Mouse (Mus musculus) midbrain, embryonic 10.5 days (tissue): ENCODE results near the gene Esrrg. TPM values are rescaled to one million over a fixed set of nuclear protein-coding genes. Genes with fewer than 3 reads are reported as not detected.

Experiments
- DNase-seq: peaks from one replicate; pipeline ENCODE4 v3.0.0-alpha.2; 2017; ENCODE audit warnings: low spot score
- H3K27ac ChIP-seq: fragments of 300-500 bp; sonication (generic); replicated peaks from 2 replicates; pipeline ENCODE4 v1.5.1; 2016; ENCODE audit warnings: mild to moderate bottlenecking
- H3K27me3 ChIP-seq: fragments of 300-500 bp; sonication (generic); 2 replicates; pipeline ENCODE4 v1.6.1; 2016; ENCODE audit warnings: low read depth, mild to moderate bottlenecking; ENCODE audit not compliant: poor library complexity, severe bottlenecking
- H3K36me3 ChIP-seq: fragments of 300-500 bp; sonication (generic); 2 replicates; pipeline ENCODE4 v1.6.1; 2016; ENCODE audit warnings: mild to moderate bottlenecking, moderate library complexity
- H3K4me1 ChIP-seq: fragments of 300-500 bp; sonication (generic); 2 replicates; pipeline ENCODE4 v1.6.1; 2016
- H3K4me3 ChIP-seq: fragments of 300-500 bp; sonication (generic); 2 replicates; pipeline ENCODE4 v1.5.1; 2016; ENCODE audit warnings: mild to moderate bottlenecking, moderate library complexity
- H3K9me3 ChIP-seq: fragments of 300-500 bp; sonication (generic); replicated peaks from 2 replicates; pipeline ENCODE4 v1.6.1; 2016; ENCODE audit warnings: mild to moderate bottlenecking
- WGBS: fragments of 180-500 bp; shearing (Covaris S2); methylation state at CpG from one replicate; pipeline ENCODE4 v1.1.7; 2016; 5-methylcytosine and 5-hydroxymethylcytosine counted together
- polyA plus RNA-seq: library from polyadenylated mRNA; unstranded; fragments of >200 nt; fragmentation: Nextera tagmentation; extraction: Ambion mirVana; gene quantifications from 2 replicates; pipeline ENCODE4 v1.2.1, GENCODE M21; 2016

Gene Esrrg
- polyA plus RNA-seq, 1 experiment from 2014 or later, result 2.0 TPM

- H3K4me1 ChIP-seq, result peaks cover 23% of the 10 kb centered on the region
- no peaks in the 10 kb centered on the region for H3K27me3 ChIP-seq
- H3K4me3 ChIP-seq, result no peak overlapping the region
- DNase-seq, result no peak
- H3K9me3 ChIP-seq, result no peaks in the 10 kb centered on the region
- WGBS, result 84% methylated on average over 5 of the region's 5 CpGs
- H3K27ac ChIP-seq, result no peak overlapping the region
- H3K36me3 ChIP-seq, result no peaks in the 10 kb centered on the region
Observed at GRCm38 (mm10) chr1:187765577-187765976, 157.0 kb downstream of the Esrrg start.

GRCm38 (mm10) chr1:187767355-187767754 lies 158.8 kb downstream of the Esrrg start:
- H3K4me3 ChIP-seq, result no peak overlapping the region
- DNase-seq, result no peak
- H3K36me3 ChIP-seq, result no peaks in the 10 kb centered on the region
- H3K27ac ChIP-seq, result no peak overlapping the region
- H3K27me3 ChIP-seq, result no peaks in the 10 kb centered on the region
- WGBS, result 87% methylated on average over 2 of the region's 2 CpGs
- peaks cover 26% of the 10 kb centered on the region for H3K4me1 ChIP-seq
- H3K9me3 ChIP-seq, result no peaks in the 10 kb centered on the region

GRCm38 (mm10) chr1:187770234-187770633 lies 161.6 kb downstream of the Esrrg start:
- H3K4me1 ChIP-seq, result peaks cover 8% of the 10 kb centered on the region; the same call in 1 of the 2 replicates

GRCm38 (mm10) chr1:187771067-187771466 lies 162.5 kb downstream of the Esrrg start:
- Histone ChIP-seq H3K4me3 (no peak overlapping the region), H3K4me1 (peaks cover 3% of the 10 kb centered on the region; the same call in 1 of the 2 replicates), H3K9me3 (no peaks in the 10 kb centered on the region), H3K36me3 (no peaks in the 10 kb centered on the region), H3K27ac (no peak overlapping the region), H3K27me3 (no peaks in the 10 kb centered on the region)
- WGBS, result 73% methylated on average over 4 of the region's 4 CpGs
- DNase-seq, result no peak

More at GRCm38 (mm10) chr1:187770234-187770633, 161.6 kb downstream of the Esrrg start:
- H3K36me3 ChIP-seq, result no peaks in the 10 kb centered on the region
- no peaks in the 10 kb centered on the region for H3K27me3 ChIP-seq
- WGBS, result 92% methylated on average over 3 of the region's 3 CpGs
- H3K4me3 ChIP-seq, result no peak overlapping the region
- DNase-seq, result no peak
- no peaks in the 10 kb centered on the region for H3K9me3 ChIP-seq
- no peak overlapping the region for H3K27ac ChIP-seq

- no peak overlapping the region for H3K27ac ChIP-seq
- peaks cover 5% of the 10 kb centered on the region; the same call in 1 of the 2 replicates for H3K9me3 ChIP-seq
- no peaks in the 10 kb centered on the region for H3K27me3 ChIP-seq
- no peak for DNase-seq
- H3K4me3 ChIP-seq, result no peak overlapping the region
- H3K36me3 ChIP-seq, result no peaks in the 10 kb centered on the region
- H3K4me1 ChIP-seq, result no peaks in the 10 kb centered on the region
- 83% methylated on average over 10 of the region's 10 CpGs for WGBS
Observed at GRCm38 (mm10) chr1:187779589-187780178, 171.1 kb downstream of the Esrrg start.

GRCm38 (mm10) chr1:187785226-187785625 lies 176.6 kb downstream of the Esrrg start:
- H3K27ac ChIP-seq, result no peak overlapping the region
- no peaks in the 10 kb centered on the region for H3K36me3 ChIP-seq
- 89% methylated on average over 4 of the region's 4 CpGs for WGBS
- H3K4me3 ChIP-seq, result no peak overlapping the region
- no peak for DNase-seq
- peaks cover 19% of the 10 kb centered on the region for H3K4me1 ChIP-seq
- H3K9me3 ChIP-seq, result no peaks in the 10 kb centered on the region
- no peaks in the 10 kb centered on the region for H3K27me3 ChIP-seq

- 23% methylated on average over 7 of the region's 7 CpGs for WGBS
- no peaks in the 10 kb centered on the region for H3K9me3 ChIP-seq
- peaks cover 19% of the 10 kb centered on the region for H3K4me1 ChIP-seq
- DNase-seq, result no peak
- no peaks in the 10 kb centered on the region for H3K36me3 ChIP-seq
- H3K27ac ChIP-seq, result peak overlapping the region; percentile 64
- H3K27me3 ChIP-seq, result no peaks in the 10 kb centered on the region
- H3K4me3 ChIP-seq, result no peak overlapping the region
Observed at GRCm38 (mm10) chr1:187787055-187788016, 178.7 kb downstream of the Esrrg start.

- Histone ChIP-seq H3K4me1 (no peaks in the 10 kb centered on the region), H3K9me3 (no peaks in the 10 kb centered on the region), H3K27me3 (no peaks in the 10 kb centered on the region), H3K4me3 (no peak overlapping the region), H3K36me3 (no peaks in the 10 kb centered on the region), H3K27ac (no peak overlapping the region)
- no peak for DNase-seq
- WGBS, result 91% methylated on average over 5 of the region's 5 CpGs
Observed at GRCm38 (mm10) chr1:187794240-187794930, 185.8 kb downstream of the Esrrg start.

- Histone ChIP-seq H3K9me3 (no peaks in the 10 kb centered on the region), H3K36me3 (no peaks in the 10 kb centered on the region), H3K4me3 (no peak overlapping the region), H3K27me3 (no peaks in the 10 kb centered on the region), H3K27ac (no peak overlapping the region), H3K4me1 (no peaks in the 10 kb centered on the region)
- WGBS, result 91% methylated on average over 3 of the region's 3 CpGs
- DNase-seq, result no peak
Observed at GRCm38 (mm10) chr1:187795551-187795950, 187.0 kb downstream of the Esrrg start.

- H3K27ac ChIP-seq, result no peak overlapping the region
- no peaks in the 10 kb centered on the region for H3K36me3 ChIP-seq
- H3K4me1 ChIP-seq, result peaks cover 14% of the 10 kb centered on the region
- no peaks in the 10 kb centered on the region for H3K27me3 ChIP-seq
- H3K9me3 ChIP-seq, result no peaks in the 10 kb centered on the region
- 93% methylated on average over 7 of the region's 7 CpGs for WGBS
- no peak for DNase-seq
- H3K4me3 ChIP-seq, result no peak overlapping the region
Observed at GRCm38 (mm10) chr1:187799300-187799699, 190.7 kb downstream of the Esrrg start.

- 87% methylated on average over 10 of the region's 10 CpGs for WGBS
Observed at GRCm38 (mm10) chr1:187800761-187801160, 192.2 kb downstream of the Esrrg start.

GRCm38 (mm10) chr1:187803566-187803965 lies 195.0 kb downstream of the Esrrg start:
- no peaks in the 10 kb centered on the region for H3K36me3 ChIP-seq
- H3K27ac ChIP-seq, result 0 out of 2 replicates have a peak overlapping the region, but pooled peaks have one; percentile 30
- 23% methylated on average over 5 of the region's 5 CpGs for WGBS
- peaks cover 30% of the 10 kb centered on the region for H3K4me1 ChIP-seq
- H3K9me3 ChIP-seq, result no peaks in the 10 kb centered on the region
- H3K27me3 ChIP-seq, result peaks cover 22% of the 10 kb centered on the region
- DNase-seq, result no peak
- H3K4me3 ChIP-seq, result no peak overlapping the region

More at GRCm38 (mm10) chr1:187800761-187801160, 192.2 kb downstream of the Esrrg start:
- Histone ChIP-seq H3K4me1 (peaks cover 16% of the 10 kb centered on the region), H3K27me3 (peaks cover 6% of the 10 kb centered on the region; the same call in 1 of the 2 replicates), H3K27ac (no peak overlapping the region), H3K9me3 (no peaks in the 10 kb centered on the region), H3K4me3 (no peak overlapping the region), H3K36me3 (no peaks in the 10 kb centered on the region)
- no peak for DNase-seq
